Mouse (Mus musculus) regulatory T cell (primary cell): ENCODE results near the gene Map3k4.
"Not testable (repeated sequence)": the region's sequence is repeated elsewhere in the genome, so short reads cannot be mapped to it uniquely, and the experiment has no call there.

ENCODE experiments used
- in situ Hi-C: fragments of 300-600 bp; cut with MboI, MseI; formaldehyde crosslinking; loops from one replicate; pipeline ENCODE4 v1.15.1; 2025; ENCODE audit warnings: high pct_unique_total_duplicates

The Map3k4 gene

GRCm38 (mm10) chr17:12225227-12225626 is 93.4 kb downstream of the Map3k4 start:
- in situ Hi-C loops: loop anchor here (5.0 kb wide), 1 partner anchor 137 kb away; no protein-coding TSS in a partner anchor

- in situ Hi-C loops: not testable (repeated sequence)
These were observed 94.0 kb downstream of the Map3k4 start for GRCm38 (mm10) chr17:12224551-12224950.

- in situ Hi-C loops: no loop called here
These were observed 94.5 kb downstream of the Map3k4 start for GRCm38 (mm10) chr17:12224145-12224544.

- in situ Hi-C loops: no loop called here
These were observed 94.9 kb downstream of the Map3k4 start for GRCm38 (mm10) chr17:12223682-12224081.

GRCm38 (mm10) chr17:12221926-12222325 is 96.7 kb downstream of the Map3k4 start:
- in situ Hi-C loops: no loop called here

GRCm38 (mm10) chr17:12216224-12216623 is 102.4 kb downstream of the Map3k4 start:
- in situ Hi-C loops: no loop called here

- in situ Hi-C loops: loop anchor here (5.0 kb wide), 2 partner anchors 101 to 176 kb away; no protein-coding TSS in a partner anchor
These were observed 105.2 kb downstream of the Map3k4 start for GRCm38 (mm10) chr17:12213430-12213829.

- in situ Hi-C loops: loop anchor here (5.0 kb wide), 2 partner anchors 100 to 175 kb away; no protein-coding TSS in a partner anchor
These were observed 106.3 kb downstream of the Map3k4 start for GRCm38 (mm10) chr17:12212341-12212740.

- in situ Hi-C loops: loop anchor here (5.0 kb wide), 2 partner anchors 100 to 175 kb away; no protein-coding TSS in a partner anchor
These were observed 106.7 kb downstream of the Map3k4 start for GRCm38 (mm10) chr17:12211890-12212289.

- in situ Hi-C loops: loop anchor here (5.0 kb wide), 2 partner anchors 98 to 173 kb away; no protein-coding TSS in a partner anchor
These were observed 108.0 kb downstream of the Map3k4 start for GRCm38 (mm10) chr17:12210544-12211132.

- in situ Hi-C loops: no loop called here
These were observed 109.1 kb downstream of the Map3k4 start for GRCm38 (mm10) chr17:12209481-12209880.

- in situ Hi-C loops: no loop called here
These were observed 111.5 kb downstream of the Map3k4 start for GRCm38 (mm10) chr17:12207022-12207548.

- in situ Hi-C loops: no loop called here
These were observed 112.3 kb downstream of the Map3k4 start for GRCm38 (mm10) chr17:12206248-12206647.

- in situ Hi-C loops: no loop called here
These were observed 112.9 kb downstream of the Map3k4 start for GRCm38 (mm10) chr17:12205694-12206075.

- in situ Hi-C loops: no loop called here
These were observed 113.4 kb downstream of the Map3k4 start for GRCm38 (mm10) chr17:12205015-12205693.

GRCm38 (mm10) chr17:12204689-12205014 is 113.9 kb downstream of the Map3k4 start:
- in situ Hi-C loops: no loop called here

- in situ Hi-C loops: no loop called here
These were observed 114.3 kb downstream of the Map3k4 start for GRCm38 (mm10) chr17:12204246-12204645.

GRCm38 (mm10) chr17:12203414-12203897 is 115.1 kb downstream of the Map3k4 start:
- in situ Hi-C loops: no loop called here

GRCm38 (mm10) chr17:12201086-12201485 is 117.5 kb downstream of the Map3k4 start:
- in situ Hi-C loops: no loop called here

- in situ Hi-C loops: no loop called here
These were observed 118.7 kb downstream of the Map3k4 start for GRCm38 (mm10) chr17:12199933-12200332.

- in situ Hi-C loops: no loop called here
These were observed 123.0 kb downstream of the Map3k4 start for GRCm38 (mm10) chr17:12195604-12196003.

- in situ Hi-C loops: no loop called here
These were observed 123.5 kb downstream of the Map3k4 start for GRCm38 (mm10) chr17:12195137-12195536.

- in situ Hi-C loops: no loop called here
These were observed 130.8 kb downstream of the Map3k4 start for GRCm38 (mm10) chr17:12187782-12188181.
